Mouse (Mus musculus): ENCODE data around the gene Pax9. TPM values are rescaled to one million over a fixed set of nuclear protein-coding genes. Genes with fewer than 3 reads are reported as not detected.

Gene Pax9
- polyA plus RNA-seq, 1 experiment: 16.8 TPM

DNA sequence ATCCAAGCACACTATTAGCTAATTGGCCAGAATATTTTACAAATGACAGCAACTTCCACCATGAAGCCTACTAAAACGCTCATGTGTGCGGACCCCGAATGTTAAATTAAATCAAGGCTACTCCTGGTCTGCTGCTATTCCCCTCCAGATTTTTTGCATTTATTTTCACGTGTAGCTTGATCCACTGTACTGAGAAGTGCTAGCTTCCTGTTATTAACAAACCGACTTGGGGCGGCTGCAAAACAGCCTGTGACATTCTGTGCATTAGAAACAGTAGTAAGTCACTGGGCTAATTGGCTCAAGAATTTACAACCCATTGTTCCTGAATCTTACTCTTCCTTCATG, 27.1 kb downstream of the Pax9 start:
- 48% methylated on average over 6 of the region's 6 CpGs for WGBS
- Histone ChIP-seq H3K4me3 (replicated peaks; ENCODE audit: extremely low read depth, low read depth, low read length) (no peak overlapping the region), H3K4me1 (ENCODE audit: control insufficient read depth, insufficient read depth, low read length) (no peaks in the 10 kb centered on the region)
- DNase-seq: no peak
- TF ChIP-seq CTCF (IDR thresholded peaks at IDR 0.05; ENCODE audit: insufficient read depth, low read length) (no peak), POLR2A (IDR thresholded peaks at IDR 0.05; ENCODE audit: borderline replicate concordance, extremely low read depth, low read depth, low read length) (no peak)

- 46% methylated on average over 4 of the region's 4 CpGs for whole genome bisulfite sequencing
- DNase-seq: no peak
- Histone ChIP-seq H3K4me1 (ENCODE audit: control insufficient read depth, insufficient read depth, low read length) (no peaks in the 10 kb centered on the region), H3K4me3 (replicated peaks; ENCODE audit: extremely low read depth, low read depth, low read length) (no peak overlapping the region)
- TF ChIP-seq POLR2A (IDR thresholded peaks at IDR 0.05; ENCODE audit: borderline replicate concordance, extremely low read depth, low read depth, low read length): no peak
- TF ChIP-seq CTCF (IDR thresholded peaks at IDR 0.05; ENCODE audit: insufficient read depth, low read length): no peak
Measured at GRCm38 (mm10) chr12:56727631-56728030, 36.1 kb downstream of the Pax9 start.

GRCm38 (mm10) chr12:56737104-56737503, 45.5 kb downstream of the Pax9 start:
- 73% methylated on average over 4 of the region's 4 CpGs for WGBS
- no peak for DNase-seq
- Histone ChIP-seq H3K4me3 (replicated peaks; ENCODE audit: extremely low read depth, low read depth, low read length) (no peak overlapping the region), H3K4me1 (ENCODE audit: control insufficient read depth, insufficient read depth, low read length) (no peaks in the 10 kb centered on the region)
- TF ChIP-seq POLR2A (IDR thresholded peaks at IDR 0.05; ENCODE audit: borderline replicate concordance, extremely low read depth, low read depth, low read length) (no peak), CTCF (IDR thresholded peaks at IDR 0.05; ENCODE audit: insufficient read depth, low read length) (no peak)

Other genes starting within 250 kb of the Pax9 start
- gene Nkx2-1, start 154.9 kb upstream of the Pax9 start, polyA plus RNA-seq (2012; rRNA removed): 267 and 400 TPM in 2 replicates
- 0.18 and 0.20 TPM in 2 replicates for gene Nkx2-9, start 78.5 kb upstream of the Pax9 start, polyA plus RNA-seq (2012; rRNA removed)

Data from lung, adult 2 months (tissue).